Mouse (Mus musculus): ENCODE data around the gene Scn1b. TPM values are rescaled to one million over a fixed set of nuclear protein-coding genes. Genes with fewer than 3 reads are reported as not detected.

Scn1b gene
- total RNA-seq, 2 experiments from 2014 or later: 0.59 TPM; not detected in 1

DNA sequence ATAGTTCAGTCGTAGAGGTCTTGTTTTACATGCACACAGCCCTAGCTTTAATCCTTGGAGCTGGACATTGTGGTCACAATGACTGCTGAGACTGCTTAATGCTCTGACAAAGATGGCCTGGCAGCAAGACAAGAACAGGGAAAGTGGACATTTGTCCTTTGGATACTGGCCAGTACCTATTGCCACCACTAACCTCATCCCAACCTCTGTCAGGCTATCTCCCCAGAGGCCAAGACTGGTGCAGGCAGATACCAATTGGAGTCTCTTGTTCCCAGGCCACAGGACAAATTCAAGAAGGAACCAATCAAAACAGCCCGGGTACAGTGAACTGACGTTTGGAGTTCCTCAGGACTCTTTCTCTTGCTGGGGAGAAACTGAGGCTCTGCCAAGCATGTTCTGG lies 38.6 kb downstream of the Scn1b start:
- no peak for ATAC-seq (ENCODE audit: poor library complexity, severe bottlenecking)

DNA sequence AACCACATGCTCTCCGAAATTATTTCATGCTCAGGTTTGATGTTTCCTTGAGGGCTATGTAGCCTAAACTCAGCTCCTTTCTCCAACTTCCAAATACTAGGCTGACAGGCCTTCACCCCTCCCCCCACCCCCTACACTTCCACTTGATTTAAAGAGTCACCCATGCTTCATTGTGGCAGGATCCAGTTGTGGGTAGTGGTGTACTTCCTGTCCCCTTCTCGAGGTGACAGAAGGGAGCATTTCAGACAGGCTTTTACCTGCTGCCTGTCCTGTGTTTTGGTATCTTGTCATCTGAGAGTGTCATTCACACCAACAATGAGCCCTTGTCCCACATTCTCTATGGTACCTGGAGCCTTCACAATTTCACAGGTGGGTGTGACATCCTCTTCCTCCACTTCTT lies 39.5 kb downstream of the Scn1b start:
- no peak for ATAC-seq (ENCODE audit: poor library complexity, severe bottlenecking)

DNA sequence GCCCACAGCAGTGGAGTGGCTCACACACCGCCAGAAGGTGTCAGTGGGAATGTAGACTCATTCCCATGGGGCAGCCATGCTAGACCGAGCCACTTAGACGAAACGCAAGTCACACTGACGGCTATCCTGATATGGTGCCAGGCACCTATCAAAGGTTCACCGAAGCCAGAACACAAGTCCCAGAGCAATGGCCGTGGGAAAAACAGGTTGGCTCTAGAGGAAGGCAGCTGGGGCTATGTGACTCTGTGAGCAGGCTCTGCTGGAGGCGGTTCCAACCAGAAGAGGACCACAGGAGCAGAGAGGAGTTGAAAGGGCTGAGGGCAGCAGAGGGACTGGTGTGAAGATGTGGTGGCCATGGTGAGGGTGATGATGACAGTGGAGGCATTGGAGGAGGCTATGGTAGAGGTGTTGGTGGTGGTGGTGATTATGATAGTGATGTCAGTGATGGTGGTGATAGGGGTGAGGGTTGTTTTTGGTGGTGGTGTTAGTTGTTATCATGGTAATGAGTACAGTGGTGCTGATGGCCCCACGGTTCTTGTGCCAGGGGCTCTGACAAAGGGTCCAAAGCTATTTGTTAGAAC lies 40.5 kb downstream of the Scn1b start:
- peak; percentile 38; the same call in 1 of the 2 replicates for ATAC-seq (ENCODE audit: poor library complexity, severe bottlenecking)

GRCm38 (mm10) chr7:31085171-31085570 lies 41.6 kb downstream of the Scn1b start:
- ATAC-seq (ENCODE audit: poor library complexity, severe bottlenecking): no peak

- no peak for ATAC-seq (ENCODE audit: poor library complexity, severe bottlenecking)
These were observed 42.7 kb downstream of the Scn1b start for GRCm38 (mm10) chr7:31084140-31084539.

GRCm38 (mm10) chr7:31082831-31083588 lies 43.8 kb downstream of the Scn1b start:
- ATAC-seq (ENCODE audit: poor library complexity, severe bottlenecking): no peak

GRCm38 (mm10) chr7:31082106-31082505 lies 44.7 kb downstream of the Scn1b start:
- no peak for ATAC-seq (ENCODE audit: poor library complexity, severe bottlenecking)

DNA sequence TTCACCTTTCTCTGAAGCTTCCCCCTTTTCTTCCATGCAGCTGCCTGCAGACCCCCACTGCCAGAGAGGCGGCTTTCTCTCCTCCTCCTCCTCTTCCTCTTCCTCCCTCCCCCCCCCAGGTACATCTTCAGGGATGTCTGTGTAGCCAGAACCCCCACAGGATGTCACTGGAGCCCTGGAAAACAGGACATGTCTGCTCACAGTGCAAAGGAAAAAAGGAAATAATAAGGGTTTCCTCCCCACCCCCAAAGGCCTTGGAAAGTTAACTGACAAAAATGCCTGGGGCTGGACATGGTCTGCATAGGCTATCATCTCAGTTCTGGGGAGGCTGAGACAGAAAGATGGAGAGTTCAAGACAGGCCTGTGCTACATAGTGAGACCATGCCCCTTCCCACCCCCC lies 45.7 kb downstream of the Scn1b start:
- no peak for ATAC-seq (ENCODE audit: poor library complexity, severe bottlenecking)

DNA sequence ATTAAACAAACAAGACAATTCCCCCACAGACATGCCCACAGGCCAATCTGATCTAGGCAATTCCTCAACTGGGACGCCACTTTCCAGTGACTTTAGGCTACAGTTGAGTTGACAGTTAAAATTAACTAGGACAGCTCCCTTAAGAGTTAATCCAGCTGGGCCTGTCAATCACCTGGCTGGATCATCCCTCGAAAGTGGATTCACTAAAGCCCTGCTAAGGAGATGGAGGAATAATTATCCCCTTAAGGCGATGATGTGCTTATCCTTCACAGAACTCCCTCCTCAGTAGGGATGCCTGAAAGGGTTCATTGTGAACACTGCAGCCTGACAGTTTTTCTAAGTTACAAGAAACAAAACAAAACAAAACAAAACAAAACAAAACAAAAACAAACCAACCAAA lies 46.2 kb downstream of the Scn1b start:
- no peak for ATAC-seq (ENCODE audit: poor library complexity, severe bottlenecking)

- no peak for ATAC-seq (ENCODE audit: poor library complexity, severe bottlenecking)
These were observed 47.1 kb downstream of the Scn1b start for GRCm38 (mm10) chr7:31079670-31080069.

DNA sequence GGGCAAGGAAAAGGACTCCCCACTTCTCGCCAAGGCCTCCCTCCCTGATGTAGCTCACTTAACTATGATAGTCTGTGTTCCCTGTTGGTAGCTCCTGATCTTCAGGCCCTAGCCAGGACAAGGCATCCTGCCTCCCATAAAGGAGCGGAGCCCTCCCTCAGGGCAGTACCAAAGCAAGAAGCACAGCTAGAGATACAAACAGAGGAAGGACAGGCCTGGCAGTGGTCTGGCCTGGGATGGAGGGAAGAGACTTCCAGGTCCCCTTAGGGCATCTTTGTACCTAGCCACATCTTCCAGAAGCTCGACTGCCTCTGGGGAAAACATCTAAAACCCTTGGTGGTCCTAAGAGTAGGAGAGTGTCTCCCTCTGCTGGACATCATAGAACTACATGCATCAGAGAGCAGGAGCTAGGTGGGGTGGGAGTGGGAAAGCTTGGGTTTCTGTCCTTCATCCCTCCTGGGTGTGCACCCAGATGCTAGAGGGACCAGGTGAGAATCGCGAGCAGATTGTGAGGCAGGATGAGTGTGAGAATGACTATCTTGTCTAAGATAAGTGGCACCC lies 48.8 kb downstream of the Scn1b start:
- ATAC-seq (ENCODE audit: poor library complexity, severe bottlenecking): peak; percentile 63

DNA sequence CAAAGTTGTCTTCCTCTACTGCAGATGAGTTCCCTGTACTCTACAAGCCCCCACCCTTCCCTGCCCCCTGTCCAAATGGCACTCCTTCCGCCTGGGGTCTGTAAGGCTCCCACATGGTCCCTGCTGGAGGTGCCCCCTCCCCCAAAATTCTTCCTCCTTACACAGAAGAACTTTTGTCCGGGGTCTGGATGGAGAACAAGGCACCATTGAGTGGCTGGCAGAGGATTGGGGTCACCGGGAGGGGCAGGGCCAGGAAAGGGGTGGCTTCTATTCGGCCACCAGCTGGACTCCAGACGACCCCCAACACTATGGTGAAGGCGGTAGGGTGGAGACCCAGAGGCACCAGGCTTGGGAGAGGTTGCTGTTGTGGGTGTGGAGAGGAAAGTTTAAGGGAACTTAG lies 49.3 kb downstream of the Scn1b start:
- no peak for ATAC-seq (ENCODE audit: poor library complexity, severe bottlenecking)

DNA sequence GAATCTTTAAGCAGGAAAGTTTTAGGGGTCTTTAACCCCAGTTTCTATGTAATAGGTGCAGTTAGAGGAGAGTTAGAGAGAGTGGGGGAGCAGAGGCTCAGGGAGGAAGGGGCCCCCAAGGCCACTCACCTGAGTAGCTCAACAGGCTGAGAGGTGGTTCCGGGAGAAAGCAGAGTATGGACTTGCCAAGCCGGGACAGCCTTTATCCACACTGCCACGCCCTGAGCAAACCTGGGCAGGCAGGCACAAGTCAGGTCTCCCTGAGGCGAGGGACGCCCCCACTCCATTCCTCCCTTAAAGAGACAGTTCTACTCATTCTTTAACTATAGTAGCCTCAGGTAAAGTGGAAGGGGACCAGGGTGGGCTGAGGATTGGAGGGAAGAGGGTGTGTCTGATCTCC lies 50.3 kb downstream of the Scn1b start, which contains the start of gene Fxyd3:
Gene Fxyd3 (minus strand): TSS at position 213 of the 400 bp plus-strand sequence.
- ATAC-seq (ENCODE audit: poor library complexity, severe bottlenecking): no peak

- no peak for ATAC-seq (ENCODE audit: poor library complexity, severe bottlenecking)
These were observed 52.1 kb downstream of the Scn1b start for GRCm38 (mm10) chr7:31074713-31075069.

GRCm38 (mm10) chr7:31074061-31074712 lies 52.6 kb downstream of the Scn1b start:
- no peak for ATAC-seq (ENCODE audit: poor library complexity, severe bottlenecking)

DNA sequence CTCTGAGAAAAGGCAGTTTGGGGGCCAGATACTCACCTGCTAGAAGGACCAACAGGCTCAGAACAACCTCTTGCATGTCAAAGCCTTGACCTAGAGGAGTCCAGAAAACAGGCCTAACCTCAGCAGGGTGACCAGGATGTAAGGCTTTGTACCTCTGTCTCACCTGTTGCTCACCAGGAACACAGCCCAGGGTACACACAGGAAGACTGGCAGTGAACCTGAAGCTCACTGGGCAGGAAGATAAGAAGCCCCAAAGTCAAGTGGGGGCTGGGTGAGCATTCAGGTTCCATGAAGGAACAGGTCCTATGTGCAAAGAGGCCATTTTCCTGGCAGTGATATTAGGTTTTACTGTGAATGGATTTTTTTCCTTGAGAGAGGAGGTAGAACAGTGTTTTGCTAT lies 53.3 kb downstream of the Scn1b start:
- no peak for ATAC-seq (ENCODE audit: poor library complexity, severe bottlenecking)

- ATAC-seq (ENCODE audit: poor library complexity, severe bottlenecking): no peak
These were observed 54.5 kb downstream of the Scn1b start for GRCm38 (mm10) chr7:31072326-31072725.

DNA sequence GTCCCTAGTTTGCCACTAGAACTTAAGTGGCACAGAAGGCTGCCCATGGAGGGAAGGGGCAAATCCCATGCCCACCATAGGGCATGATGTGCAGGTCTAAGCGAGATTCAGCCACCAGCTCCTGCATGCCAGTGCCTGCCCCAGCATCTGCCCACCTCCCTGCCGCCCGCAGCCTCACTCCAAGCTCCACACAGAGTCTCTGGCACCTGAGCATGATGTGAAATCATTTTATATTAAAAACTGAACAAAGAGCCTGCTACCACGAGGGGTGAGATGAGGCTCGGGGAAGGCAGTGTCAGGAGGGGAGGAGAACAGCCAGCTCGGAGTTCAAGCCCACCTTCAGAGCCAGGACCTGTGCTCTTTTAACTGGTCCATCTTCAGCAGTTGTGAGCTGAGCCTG lies 56.5 kb downstream of the Scn1b start:
- ATAC-seq (ENCODE audit: poor library complexity, severe bottlenecking): no peak

GRCm38 (mm10) chr7:31069491-31069890 lies 57.3 kb downstream of the Scn1b start:
- ATAC-seq (ENCODE audit: poor library complexity, severe bottlenecking): no peak

DNA sequence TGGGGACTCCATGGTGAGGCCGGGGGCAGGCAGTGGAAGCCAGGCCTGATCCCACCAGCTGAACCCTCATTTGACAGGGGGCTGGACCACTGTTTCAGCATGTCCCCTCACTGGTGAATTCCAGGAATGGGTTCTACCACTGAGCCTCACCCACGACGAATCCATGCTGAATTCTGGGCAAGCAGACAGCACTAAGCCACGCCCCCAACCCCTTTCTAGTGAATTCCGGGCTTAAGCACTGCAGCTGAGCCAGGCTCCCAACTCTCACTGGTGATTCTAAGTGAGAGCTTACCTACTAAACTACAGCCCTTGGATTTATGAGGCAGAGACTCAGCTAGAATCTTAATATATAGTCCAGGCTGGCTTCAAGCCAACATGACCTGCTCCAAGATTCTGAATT lies 59.0 kb downstream of the Scn1b start:
- no peak for ATAC-seq (ENCODE audit: poor library complexity, severe bottlenecking)

All from megakaryocyte, adult 5-6 weeks (primary cell).